Mouse (Mus musculus) liver, embryonic 13.5 days (tissue): ENCODE data around the gene Gga1. TPM values are rescaled to one million over a fixed set of nuclear protein-coding genes. Genes with fewer than 3 reads are reported as not detected.
A peak's percentile ranks its signal among the peaks of the same experiment; 100 is the strongest.
"Not testable (repeated sequence)": the region's sequence is repeated elsewhere in the genome, so short reads cannot be mapped to it uniquely, and the experiment has no call there.

Experiments used
- ATAC-seq: fragments of 200-750 bp; cut with Nextera tagmentation; 2 replicates; pipeline ENCODE4 v1.8.0; 2017; ENCODE audit warnings: low read depth, mild to moderate bottlenecking, moderate number of reproducible peaks, moderate library complexity
- DNase-seq: peaks from one replicate; pipeline ENCODE4 v3.0.0; 2022
- H3K27ac ChIP-seq: fragments of 300-500 bp; sonication (generic); 2 replicates; pipeline ENCODE4 v1.5.1; 2015; ENCODE audit warnings: moderate library complexity, mild to moderate bottlenecking, inconsistent platforms
- H3K27me3 ChIP-seq: fragments of 300-500 bp; sonication (generic); 2 replicates; pipeline ENCODE4 v1.6.1; 2015; ENCODE audit warnings: mild to moderate bottlenecking, inconsistent platforms
- H3K36me3 ChIP-seq: fragments of 300-500 bp; sonication (generic); 2 replicates; pipeline ENCODE4 v1.6.1; 2015; ENCODE audit warnings: mild to moderate bottlenecking, inconsistent platforms
- H3K4me1 ChIP-seq: fragments of 300-500 bp; sonication (generic); replicated peaks from 2 replicates; pipeline ENCODE4 v1.6.1; 2015; ENCODE audit warnings: inconsistent platforms
- H3K4me2 ChIP-seq: fragments of 300-500 bp; sonication (generic); 2 replicates; pipeline ENCODE4 v1.6.1; 2015; ENCODE audit warnings: inconsistent platforms, mild to moderate bottlenecking, moderate library complexity
- H3K4me3 ChIP-seq: fragments of 300-500 bp; sonication (generic); replicated peaks from 2 replicates; pipeline ENCODE4 v1.5.1; 2015; ENCODE audit warnings: mild to moderate bottlenecking, inconsistent platforms
- H3K9ac ChIP-seq: fragments of 300-500 bp; sonication (generic); 2 replicates; pipeline ENCODE4 v1.6.1; 2015; ENCODE audit warnings: mild to moderate bottlenecking, inconsistent platforms
- H3K9me3 ChIP-seq: fragments of 300-500 bp; sonication (generic); replicated peaks from 2 replicates; pipeline ENCODE4 v1.6.1; 2016; ENCODE audit warnings: inconsistent platforms
- WGBS: fragments of 180-500 bp; shearing (Covaris S2); methylation state at CpG from one replicate; pipeline ENCODE4 v1.1.7; 2015; ENCODE audit not compliant: insufficient replicate concordance; 5-methylcytosine and 5-hydroxymethylcytosine counted together
- polyA plus RNA-seq: library from polyadenylated mRNA; unstranded; fragments of >200 nt; fragmentation: Nextera tagmentation; extraction: Ambion mirVana; gene quantifications from 2 replicates; pipeline ENCODE4 v1.2.1, GENCODE M21; 2015

The Gga1 gene
- polyA plus RNA-seq, 1 experiment from 2014 or later = 20.7 TPM

GRCm38 (mm10) chr15:78877810-78878390 is 910 bp downstream of the Gga1 start:
- no peak for DNase-seq
- H3K9ac ChIP-seq = peak overlapping the region; percentile 93
- H3K36me3 ChIP-seq = peaks cover 35% of the 10 kb centered on the region
- WGBS = 1% methylated on average over 17 of the region's 17 CpGs
- H3K4me3 ChIP-seq = peak overlapping the region; percentile 91
- H3K4me2 ChIP-seq = peak overlapping the region; percentile 87
- no peak; the same call in 1 of the 2 replicates for ATAC-seq
- peaks cover 53% of the 10 kb centered on the region for H3K4me1 ChIP-seq
- no peaks in the 10 kb centered on the region for H3K9me3 ChIP-seq
- no peaks in the 10 kb centered on the region for H3K27me3 ChIP-seq
- H3K27ac ChIP-seq = peak overlapping the region; percentile 96

- peaks cover 46% of the 10 kb centered on the region for H3K36me3 ChIP-seq
- peaks cover 62% of the 10 kb centered on the region for H3K4me1 ChIP-seq
- H3K4me2 ChIP-seq = peak overlapping the region; percentile 87
- not testable (repeated sequence) for H3K9me3 ChIP-seq, H3K27me3 ChIP-seq, ATAC-seq, DNase-seq
- peak overlapping the region; percentile 96 for H3K27ac ChIP-seq
- peak overlapping the region; percentile 91; the same call in 1 of the 2 replicates for H3K4me3 ChIP-seq
- WGBS = 24% methylated on average over 7 of the region's 7 CpGs
- peak overlapping the region; percentile 33 for H3K9ac ChIP-seq
These were observed 2.0 kb downstream of the Gga1 start for GRCm38 (mm10) chr15:78878792-78879516.

- WGBS = 87% methylated on average over 8 of the region's 8 CpGs
- DNase-seq = no peak
These were observed 3.4 kb downstream of the Gga1 start for GRCm38 (mm10) chr15:78880432-78880831.

GRCm38 (mm10) chr15:78881828-78882227 is 4.8 kb downstream of the Gga1 start:
- Histone ChIP-seq H3K4me3 (no peak overlapping the region), H3K27ac (no peak overlapping the region; the same call in 1 of the 2 replicates), H3K27me3 (no peaks in the 10 kb centered on the region), H3K4me2 (no peak overlapping the region), H3K9me3 (no peaks in the 10 kb centered on the region), H3K36me3 (peaks cover 72% of the 10 kb centered on the region), H3K4me1 (peaks cover 41% of the 10 kb centered on the region), H3K9ac (no peak overlapping the region)
- DNase-seq (no peak), ATAC-seq (no peak)
- WGBS = 79% methylated on average over 3 of the region's 3 CpGs

More at GRCm38 (mm10) chr15:78880432-78880831, 3.4 kb downstream of the Gga1 start:
- no peak for ATAC-seq
- no peak overlapping the region for H3K4me3 ChIP-seq
- no peak overlapping the region for H3K27ac ChIP-seq
- no peak overlapping the region for H3K9ac ChIP-seq
- no peaks in the 10 kb centered on the region for H3K9me3 ChIP-seq
- peaks cover 59% of the 10 kb centered on the region for H3K36me3 ChIP-seq
- H3K27me3 ChIP-seq = no peaks in the 10 kb centered on the region
- H3K4me1 ChIP-seq = peaks cover 54% of the 10 kb centered on the region
- H3K4me2 ChIP-seq = no peak overlapping the region

- Histone ChIP-seq H3K36me3 (peaks cover 91% of the 10 kb centered on the region), H3K4me1 (peaks cover 62% of the 10 kb centered on the region), H3K4me2 (peak overlapping the region; percentile 32; the same call in 1 of the 2 replicates), H3K4me3 (no peak overlapping the region), H3K9ac (peak overlapping the region; percentile 56), H3K9me3 (no peaks in the 10 kb centered on the region), H3K27ac (peak overlapping the region; percentile 55; the same call in 1 of the 2 replicates), H3K27me3 (no peaks in the 10 kb centered on the region)
- ATAC-seq (peak; percentile 70), DNase-seq (no peak)
- WGBS = 30% methylated on average over 13 of the region's 13 CpGs
These were observed 12.4 kb downstream of the Gga1 start for GRCm38 (mm10) chr15:78889401-78889853.

- peak; percentile 25 for ATAC-seq
- Histone ChIP-seq H3K27me3 (no peaks in the 10 kb centered on the region), H3K36me3 (peaks cover 64% of the 10 kb centered on the region), H3K4me3 (no peak overlapping the region), H3K9me3 (no peaks in the 10 kb centered on the region), H3K4me1 (peaks cover 92% of the 10 kb centered on the region), H3K9ac (peak overlapping the region; percentile 31; the same call in 1 of the 2 replicates), H3K27ac (peak overlapping the region; percentile 89), H3K4me2 (0 out of 2 replicates have a peak overlapping the region, but pooled peaks have one; percentile 1)
- DNase-seq = no peak
- 38% methylated on average over 7 of the region's 7 CpGs for WGBS
These were observed 15.4 kb downstream of the Gga1 start for GRCm38 (mm10) chr15:78892440-78892839.

- Histone ChIP-seq H3K4me3 (peak overlapping the region; percentile 10; the same call in 1 of the 2 replicates), H3K4me1 (peaks cover 98% of the 10 kb centered on the region), H3K9ac (peak overlapping the region; percentile 85), H3K4me2 (peak overlapping the region; percentile 97), H3K27ac (peak overlapping the region; percentile 89), H3K27me3 (no peaks in the 10 kb centered on the region), H3K36me3 (peaks cover 43% of the 10 kb centered on the region), H3K9me3 (no peaks in the 10 kb centered on the region)
- no peak for DNase-seq
- 29% methylated on average over 13 of the region's 13 CpGs for WGBS
- ATAC-seq = no peak
These were observed 17.7 kb downstream of the Gga1 start for GRCm38 (mm10) chr15:78894726-78895125.

GRCm38 (mm10) chr15:78895741-78896140 is 18.8 kb downstream of the Gga1 start:
- Histone ChIP-seq H3K27ac (peak overlapping the region; percentile 89), H3K9me3 (no peaks in the 10 kb centered on the region), H3K4me2 (peak overlapping the region; percentile 97), H3K4me1 (peaks cover 98% of the 10 kb centered on the region), H3K9ac (peak overlapping the region; percentile 85), H3K36me3 (peaks cover 33% of the 10 kb centered on the region), H3K4me3 (no peak overlapping the region; the same call in 1 of the 2 replicates), H3K27me3 (no peaks in the 10 kb centered on the region)
- 31% methylated on average over 2 of the region's 2 CpGs for WGBS
- ATAC-seq (no peak), DNase-seq (no peak)

- ATAC-seq (peak; percentile 37), DNase-seq (no peak)
- Histone ChIP-seq H3K27me3 (no peaks in the 10 kb centered on the region), H3K4me1 (peaks cover 98% of the 10 kb centered on the region), H3K36me3 (peaks cover 29% of the 10 kb centered on the region), H3K4me3 (peak overlapping the region; percentile 0; the same call in 1 of the 2 replicates), H3K4me2 (peak overlapping the region; percentile 97), H3K9me3 (no peaks in the 10 kb centered on the region), H3K27ac (peak overlapping the region; percentile 89), H3K9ac (peak overlapping the region; percentile 85)
- 49% methylated on average over 3 of the region's 3 CpGs for WGBS
These were observed 19.2 kb downstream of the Gga1 start for GRCm38 (mm10) chr15:78896149-78896548.

GRCm38 (mm10) chr15:78897488-78897887 is 20.5 kb downstream of the Gga1 start:
- ATAC-seq = peak; percentile 26; the same call in 1 of the 2 replicates
- Histone ChIP-seq H3K36me3 (peaks cover 26% of the 10 kb centered on the region), H3K9ac (peak overlapping the region; percentile 85)

GRCm38 (mm10) chr15:78898507-78899001 is 21.6 kb downstream of the Gga1 start:
- 21% methylated on average over 6 of the region's 6 CpGs for WGBS
- peak overlapping the region; percentile 84 for H3K4me3 ChIP-seq
- no peaks in the 10 kb centered on the region for H3K27me3 ChIP-seq
- peak overlapping the region; percentile 89 for H3K27ac ChIP-seq
- ATAC-seq = no peak
- no peak for DNase-seq
- H3K9me3 ChIP-seq = no peaks in the 10 kb centered on the region
- peak overlapping the region; percentile 85 for H3K9ac ChIP-seq
- H3K4me2 ChIP-seq = peak overlapping the region; percentile 97
- peaks cover 91% of the 10 kb centered on the region for H3K4me1 ChIP-seq
- peaks cover 25% of the 10 kb centered on the region for H3K36me3 ChIP-seq

More at GRCm38 (mm10) chr15:78897488-78897887, 20.5 kb downstream of the Gga1 start:
- Histone ChIP-seq H3K4me3 (peak overlapping the region; percentile 84), H3K9me3 (no peaks in the 10 kb centered on the region), H3K27ac (peak overlapping the region; percentile 89), H3K4me2 (peak overlapping the region; percentile 97), H3K4me1 (peaks cover 92% of the 10 kb centered on the region), H3K27me3 (no peaks in the 10 kb centered on the region)
- WGBS = 23% methylated on average over 4 of the region's 4 CpGs
- peak; percentile 71 for DNase-seq
